Mouse (Mus musculus): ENCODE data around the gene Camsap3.
"Not testable (repeated sequence)": the region's sequence is repeated elsewhere in the genome, so short reads cannot be mapped to it uniquely, and the experiment has no call there.

Gene Camsap3

DNA sequence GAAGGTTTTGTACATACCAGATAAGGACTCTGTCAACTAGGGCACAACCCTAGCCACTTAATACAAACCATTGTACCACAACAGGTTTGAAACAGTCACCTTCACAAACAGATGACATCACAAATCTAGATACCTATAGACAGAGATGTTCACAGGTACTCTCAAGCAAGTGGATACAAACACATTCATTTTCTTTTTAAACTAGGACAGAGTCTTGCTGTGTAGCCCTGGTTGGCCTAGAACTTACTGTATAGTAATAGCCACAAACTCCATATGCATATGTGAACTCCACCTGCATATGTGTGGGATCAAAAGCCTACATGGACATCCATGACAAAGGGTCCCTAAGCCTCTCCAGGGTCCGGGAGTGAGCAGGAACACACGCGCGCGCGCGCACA is at the start of gene Camsap3:
Camsap3 (plus strand) TSS at position 301 of the 398 bp plus-strand sequence.
- no peak for DNase-seq (ENCODE audit: low read depth, low spot score)

DNA sequence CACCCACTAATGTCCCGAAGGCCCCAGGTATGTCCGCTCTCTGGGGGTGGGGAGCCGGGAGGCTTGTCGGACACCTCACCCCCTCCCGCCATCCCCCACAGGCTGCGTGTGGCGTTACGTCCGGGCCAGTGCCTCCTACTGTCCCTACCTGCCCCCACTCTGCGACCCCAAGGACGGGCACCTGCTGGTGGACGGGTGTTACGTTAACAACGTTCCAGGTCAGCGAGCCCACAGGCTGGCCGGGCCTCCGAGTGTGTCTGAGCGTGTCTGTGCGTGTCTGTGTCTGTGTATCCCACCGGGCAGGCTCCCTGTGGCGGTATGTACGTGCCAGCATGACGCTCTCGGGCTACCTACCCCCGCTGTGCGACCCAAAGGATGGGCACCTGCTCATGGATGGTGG is 49.4 kb upstream of the Camsap3 start:
- DNase-seq (ENCODE audit: low read depth, low spot score): no peak

DNA sequence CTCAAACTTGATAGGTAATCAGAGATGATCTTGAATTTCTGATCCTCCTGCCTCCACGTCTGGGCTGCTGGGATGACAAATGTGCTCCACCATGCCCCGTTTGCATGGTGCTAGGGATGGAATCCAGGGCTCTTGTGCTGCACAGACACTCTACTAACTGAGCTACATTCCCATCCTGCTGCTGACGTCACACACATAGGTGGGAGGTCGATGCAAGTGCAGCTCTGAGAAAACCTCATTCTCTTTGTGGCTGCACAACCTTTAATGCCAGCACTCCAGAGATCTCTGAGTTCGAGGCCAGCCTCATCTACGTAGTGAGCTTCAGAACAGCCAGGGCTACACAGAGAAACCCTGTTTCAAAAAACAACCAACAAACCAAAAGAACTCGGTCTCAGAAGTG is 47.9 kb upstream of the Camsap3 start:
- DNase-seq (ENCODE audit: low read depth, low spot score): no peak

- no peak for DNase-seq (ENCODE audit: low read depth, low spot score)
These were observed 47.0 kb upstream of the Camsap3 start for GRCm38 (mm10) chr8:3540076-3540475.

GRCm38 (mm10) chr8:3546511-3546910 is 40.6 kb upstream of the Camsap3 start:
- no peak for DNase-seq (ENCODE audit: low read depth, low spot score)

DNA sequence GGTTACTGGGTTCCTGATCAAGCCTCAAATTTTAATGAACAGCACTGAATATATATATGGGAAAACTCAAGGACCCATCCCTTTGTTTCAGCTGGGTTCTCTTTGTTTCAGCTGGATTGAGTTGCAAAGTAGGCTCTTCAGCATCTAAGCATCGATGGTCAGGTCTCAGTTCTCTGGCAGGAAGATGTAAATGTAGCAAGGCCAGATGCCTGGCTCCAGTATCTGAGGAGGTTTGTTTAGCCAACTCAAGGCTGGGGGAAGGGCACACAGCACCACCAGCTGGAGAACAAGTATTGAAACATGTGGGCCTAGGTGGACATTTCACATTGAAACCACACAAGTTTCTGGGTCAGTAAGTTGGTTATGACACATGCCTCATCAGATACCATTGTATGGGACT is 34.9 kb upstream of the Camsap3 start:
- no peak for DNase-seq (ENCODE audit: low read depth, low spot score)

- DNase-seq (ENCODE audit: low read depth, low spot score): no peak
These were observed 31.0 kb upstream of the Camsap3 start for GRCm38 (mm10) chr8:3556114-3556513.

GRCm38 (mm10) chr8:3567641-3568371 is 19.3 kb upstream of the Camsap3 start, which contains the start of gene C330021F23Rik:
Gene C330021F23Rik (plus strand): TSS chr8:3567990.
- DNase-seq (ENCODE audit: low read depth, low spot score): no peak

DNA sequence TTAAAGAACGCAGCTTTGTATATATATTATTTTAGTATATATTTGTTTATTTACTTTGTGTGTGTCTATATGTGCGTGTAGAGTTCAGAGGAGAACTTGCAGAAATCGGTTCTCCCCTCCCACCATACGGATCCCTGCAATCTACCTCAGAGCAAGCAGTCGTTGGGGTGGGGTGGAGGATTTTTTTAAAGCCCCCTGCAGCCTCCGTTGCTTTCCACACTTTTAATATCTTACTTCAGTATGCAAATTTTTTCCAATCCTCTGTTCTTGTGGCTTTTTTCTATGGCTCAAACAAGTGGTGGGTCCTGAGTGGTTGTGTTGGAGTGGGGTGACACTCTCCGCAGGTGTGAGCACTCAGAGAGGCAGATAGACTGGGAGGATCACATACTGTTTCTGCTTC is 18.7 kb upstream of the Camsap3 start:
- DNase-seq (ENCODE audit: low read depth, low spot score): no peak

GRCm38 (mm10) chr8:3569784-3570183 is 17.3 kb upstream of the Camsap3 start:
- DNase-seq (ENCODE audit: low read depth, low spot score): no peak

GRCm38 (mm10) chr8:3574546-3574945 is 12.5 kb upstream of the Camsap3 start:
- no peak for DNase-seq (ENCODE audit: low read depth, low spot score)

DNA sequence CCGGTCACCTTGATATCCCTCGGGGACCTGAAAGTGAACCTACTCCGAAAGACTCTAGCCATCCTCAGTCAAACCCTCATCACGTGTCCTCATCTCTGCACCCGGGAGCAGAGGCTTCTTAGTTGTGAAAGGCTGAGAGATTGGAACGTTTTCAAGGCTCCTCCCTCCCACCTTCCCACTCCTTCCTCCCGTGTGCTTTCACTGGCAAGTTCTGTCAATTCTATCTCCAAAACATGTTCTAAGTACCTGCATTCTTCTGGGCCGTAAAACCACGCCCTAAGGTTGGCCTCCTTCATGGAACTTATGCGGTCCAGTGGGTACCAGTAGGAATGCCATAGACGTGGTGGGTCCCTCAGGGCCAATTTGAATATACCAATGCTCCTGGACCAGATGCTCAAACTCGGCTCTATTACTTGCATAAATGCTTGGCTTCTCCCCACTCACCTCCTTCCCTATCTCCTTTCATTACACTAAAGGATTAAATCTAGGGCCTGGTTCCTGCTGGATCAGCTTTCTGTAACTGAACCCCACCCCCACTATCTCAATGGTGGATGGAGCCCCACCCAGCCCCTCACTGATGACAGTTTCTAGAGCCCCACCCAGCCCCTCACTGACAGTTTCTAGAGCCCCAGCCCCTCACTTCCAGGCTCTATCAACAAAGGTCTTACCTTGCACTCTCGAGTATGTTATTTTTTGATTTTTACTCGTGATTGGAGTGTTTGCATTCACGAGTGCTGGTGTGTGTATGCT is 10.7 kb upstream of the Camsap3 start:
- DNase-seq (ENCODE audit: low read depth, low spot score): no peak

- DNase-seq (ENCODE audit: low read depth, low spot score): no peak
These were observed 7.4 kb upstream of the Camsap3 start for GRCm38 (mm10) chr8:3579390-3580364.

DNA sequence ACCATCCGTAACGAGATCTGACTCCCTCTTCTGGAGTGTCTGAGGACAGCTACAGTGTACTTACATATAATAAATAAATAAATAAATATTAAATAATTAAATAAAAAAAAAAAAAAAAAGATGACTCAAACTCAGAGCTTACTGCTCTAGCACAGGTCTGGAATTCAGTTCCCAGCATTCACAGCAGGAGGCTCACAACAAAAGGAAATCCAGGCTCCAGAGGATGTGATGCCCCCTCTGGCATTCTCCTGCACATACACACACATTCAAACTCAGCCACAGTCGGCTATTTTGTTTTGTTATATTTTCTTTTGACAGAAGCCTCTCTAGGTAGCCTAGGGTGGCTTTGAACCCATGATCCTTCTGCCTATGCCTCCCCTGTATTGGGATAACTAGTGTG is 5.1 kb upstream of the Camsap3 start:
- DNase-seq (ENCODE audit: low read depth, low spot score): not testable (repeated sequence)

- no peak for DNase-seq (ENCODE audit: low read depth, low spot score)
These were observed 641 bp upstream of the Camsap3 start for GRCm38 (mm10) chr8:3586452-3586851.

GRCm38 (mm10) chr8:3587391-3588257 is 531 bp downstream of the Camsap3 start:
- peak; percentile 46 for DNase-seq (ENCODE audit: low read depth, low spot score)

- no peak for DNase-seq (ENCODE audit: low read depth, low spot score)
These were observed 1.2 kb downstream of the Camsap3 start for GRCm38 (mm10) chr8:3588258-3588633.

GRCm38 (mm10) chr8:3593470-3593869 is 6.4 kb downstream of the Camsap3 start:
- DNase-seq (ENCODE audit: low read depth, low spot score): no peak

DNA sequence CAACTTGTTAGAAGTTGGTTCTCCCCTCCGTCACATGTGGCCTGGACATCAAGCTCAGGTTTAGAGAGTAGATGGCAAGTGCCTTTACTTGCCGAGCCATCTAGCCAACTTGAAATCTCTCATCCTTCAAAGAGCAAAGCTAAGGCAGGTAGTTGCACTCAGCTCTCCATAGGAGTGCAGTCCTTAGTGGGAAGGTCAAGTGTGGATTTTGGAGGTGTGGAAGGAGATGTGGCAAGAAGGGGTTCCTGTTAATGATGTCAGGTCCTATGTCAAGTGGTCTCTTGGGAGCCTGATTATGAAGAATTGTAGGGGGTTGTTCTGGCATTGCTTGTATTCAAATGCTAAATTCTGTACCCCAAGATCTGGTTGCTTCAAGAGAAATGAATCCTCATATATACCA is 7.4 kb downstream of the Camsap3 start:
- DNase-seq (ENCODE audit: low read depth, low spot score): no peak

GRCm38 (mm10) chr8:3598054-3598453 is 11.0 kb downstream of the Camsap3 start:
- DNase-seq (ENCODE audit: low read depth, low spot score): no peak

DNA sequence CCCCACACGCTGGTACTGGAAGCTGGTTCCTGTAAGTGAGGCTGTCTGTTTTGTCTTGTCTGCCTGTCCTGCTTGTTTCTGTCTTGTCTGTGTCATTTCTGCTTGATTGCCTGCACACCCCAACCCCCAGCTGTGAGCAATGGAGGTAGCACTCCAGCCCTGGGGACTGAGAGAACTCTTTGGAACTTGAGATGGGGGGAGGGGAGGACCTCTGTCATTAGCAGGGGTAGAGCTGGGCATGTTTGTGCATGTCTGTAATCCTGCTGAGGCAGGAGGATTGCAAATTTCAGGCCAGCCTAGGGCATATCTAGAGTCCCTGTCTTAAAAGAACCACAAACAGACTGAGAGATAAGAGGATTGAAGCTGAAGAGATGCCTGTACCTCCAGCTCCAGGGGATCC is 12.1 kb downstream of the Camsap3 start:
- DNase-seq (ENCODE audit: low read depth, low spot score): no peak
